ENCODE assay signal across 26 mouse cellular contexts in the genomic region with DNA sequence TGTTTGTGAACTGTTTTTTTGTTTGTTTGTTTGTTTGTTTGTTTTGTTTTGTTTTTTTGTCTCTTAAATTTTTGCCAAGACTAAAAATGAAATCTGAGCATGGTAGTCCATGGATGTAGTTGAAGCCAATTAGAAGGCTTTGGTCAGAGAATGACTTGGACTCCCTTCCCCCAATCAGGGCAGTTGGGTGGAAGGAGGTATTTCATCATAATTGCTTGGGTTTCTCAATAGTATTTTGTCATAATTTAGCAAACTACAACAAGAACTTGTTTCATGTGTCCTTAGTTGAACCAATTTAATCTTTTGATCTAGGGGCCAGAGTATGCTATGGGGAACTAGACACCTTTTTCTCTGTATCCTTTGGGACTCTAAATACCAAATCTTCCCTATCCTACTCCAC. TPM values are rescaled to one million over a fixed set of nuclear protein-coding genes. Genes with fewer than 3 reads are reported as not detected.
"Had no signal": no experiment of that assay in that cellular context is flagged by ENCODE, and none has a peak within 500 bp of the region (broad histone marks: within the 10 kb centered on the region; RNA-seq: fewer than 3 reads in every experiment).

No protein-coding gene starts in this region.

- H3K9ac ChIP-seq: lung, embryonic 14.5 days; midbrain, embryonic 12.5 days; neural tube, embryonic 13.5 days; neural tube, embryonic 15.5 days; stomach, embryonic 15.5 days had no signal

- H3K4me3 ChIP-seq: midbrain, embryonic 10.5 days; midbrain, embryonic 12.5 days; myocyte; neural tube, embryonic 13.5 days; neural tube, embryonic 15.5 days; stomach, embryonic 15.5 days had no signal

- H3K9me3 ChIP-seq: midbrain, embryonic 10.5 days; midbrain, embryonic 12.5 days; neural tube, embryonic 13.5 days; neural tube, embryonic 15.5 days; stomach, embryonic 15.5 days had no signal

- ATAC-seq: midbrain, embryonic 16.5 days had no signal

- H3K36me3 ChIP-seq: midbrain, embryonic 10.5 days; midbrain, embryonic 12.5 days; neural tube, embryonic 13.5 days; neural tube, embryonic 15.5 days; stomach, embryonic 15.5 days had no signal

- H3K4me1 ChIP-seq: midbrain, embryonic 10.5 days; midbrain, embryonic 12.5 days; neural tube, embryonic 13.5 days; neural tube, embryonic 15.5 days; stomach, embryonic 15.5 days had no signal

- H3K4me2 ChIP-seq: lung, embryonic 14.5 days; midbrain, embryonic 12.5 days; neural tube, embryonic 13.5 days; neural tube, embryonic 15.5 days; stomach, embryonic 15.5 days had no signal

- DNase-seq: lung, adult 18-20 months; lung, embryonic 14.5 days; lung, postnatal 14 days; lung, postnatal 36 days; midbrain, embryonic 14.5 days; retina, postnatal 1 day; right cerebral cortex, adult 18-20 months; thymus, adult 2 months; thymus, postnatal 14 days; thymus, postnatal 36 days had no signal

- H3K27ac ChIP-seq: macrophage; midbrain, embryonic 10.5 days; midbrain, embryonic 12.5 days; neural tube, embryonic 13.5 days; neural tube, embryonic 15.5 days; stomach, embryonic 15.5 days; stomach, postnatal 0 days had no signal

- H3K27me3 ChIP-seq: midbrain, embryonic 12.5 days; neural tube, embryonic 13.5 days; neural tube, embryonic 15.5 days; stomach, embryonic 15.5 days had no signal

RNA-seq across cellular contexts. Expression of a gene that starts 4.4 kb away (rescaled TPM):
- total RNA-seq: megakaryocyte, adult 5-6 weeks; megakaryocyte-erythroid progenitor cell, adult 5-6 weeks had no signal
- polyA plus RNA-seq: liver, embryonic 16.5 days; lung, embryonic 14.5 days; lung, embryonic 16.5 days; macrophage; midbrain, embryonic 10.5 days; midbrain, embryonic 12.5 days; midbrain, embryonic 14.5 days; midbrain, embryonic 16.5 days; myocyte; neural tube, embryonic 11.5 days; neural tube, embryonic 13.5 days; neural tube, embryonic 15.5 days; spleen, adult 2 months; stomach, embryonic 15.5 days; stomach, postnatal 0 days; testis, adult 2 months; thymus, adult 2 months had no signal

RNA-seq across cellular contexts. Expression of a gene that starts 28.8 kb away (rescaled TPM):
- total RNA-seq: megakaryocyte, adult 5-6 weeks; megakaryocyte-erythroid progenitor cell, adult 5-6 weeks had no signal
- polyA plus RNA-seq: lung, embryonic 14.5 days; lung, embryonic 16.5 days; macrophage; midbrain, embryonic 10.5 days; midbrain, embryonic 12.5 days; midbrain, embryonic 14.5 days; midbrain, embryonic 16.5 days; myocyte; neural tube, embryonic 11.5 days; neural tube, embryonic 13.5 days; neural tube, embryonic 15.5 days; spleen, adult 2 months; stomach, embryonic 15.5 days; stomach, postnatal 0 days; testis, adult 2 months had no signal
